Mouse (Mus musculus) forebrain, embryonic 11.5 days (tissue): ENCODE data around the gene Smoc1. TPM values are rescaled to one million over a fixed set of nuclear protein-coding genes. Genes with fewer than 3 reads are reported as not detected.

Experiments
- ATAC-seq: fragments of 200-750 bp; cut with Nextera tagmentation; replicated peaks from 2 replicates; pipeline ENCODE4 v1.8.0; 2017; ENCODE audit warnings: moderate TSS enrichment; ENCODE audit not compliant: low FRiP score
- DNase-seq: peaks from one replicate; pipeline ENCODE4 v3.0.0-alpha.2; 2017; ENCODE audit warnings: low spot score
- H3K27ac ChIP-seq: fragments of 300-500 bp; sonication (generic); 2 replicates; pipeline ENCODE4 v1.5.1; 2014; ENCODE audit warnings: low read depth, low read length
- H3K27me3 ChIP-seq: fragments of 300-500 bp; sonication (generic); 2 replicates; pipeline ENCODE4 v1.6.1; 2014; ENCODE audit warnings: mild to moderate bottlenecking, low read length, mixed read lengths; ENCODE audit not compliant: control insufficient read depth, insufficient read depth
- H3K36me3 ChIP-seq: fragments of 300-500 bp; sonication (generic); 2 replicates; pipeline ENCODE4 v1.6.1; 2014; ENCODE audit warnings: mild to moderate bottlenecking, low read length, moderate library complexity, mixed read lengths; ENCODE audit not compliant: control insufficient read depth, insufficient read depth
- H3K4me1 ChIP-seq: fragments of 300-500 bp; sonication (generic); replicated peaks from 2 replicates; pipeline ENCODE4 v1.6.1; 2014; ENCODE audit warnings: low read length, mixed read lengths; ENCODE audit not compliant: control insufficient read depth, insufficient read depth
- H3K4me2 ChIP-seq: fragments of 300-500 bp; sonication (generic); 2 replicates; pipeline ENCODE4 v1.6.1; 2014; ENCODE audit warnings: low read depth, mild to moderate bottlenecking, low read length, moderate library complexity, mixed read lengths; ENCODE audit not compliant: severe bottlenecking
- H3K4me3 ChIP-seq: fragments of 300-500 bp; sonication (generic); 2 replicates; pipeline ENCODE4 v1.5.1; 2014; ENCODE audit warnings: low read depth, low read length
- H3K9ac ChIP-seq: fragments of 300-500 bp; sonication (generic); 2 replicates; pipeline ENCODE4 v1.6.1; 2014; ENCODE audit warnings: low read length
- H3K9me3 ChIP-seq: fragments of 300-500 bp; sonication (generic); 2 replicates; pipeline ENCODE4 v1.6.1; 2016; ENCODE audit warnings: low read length, mixed read lengths; ENCODE audit not compliant: control insufficient read depth
- WGBS: fragments of 180-500 bp; shearing (Covaris S2); extraction: QIAGEN DNeasy Blood & Tissue Kit; methylation state at CpG from one replicate; pipeline ENCODE4 v1.1.7; 2014; 5-methylcytosine and 5-hydroxymethylcytosine counted together
- polyA plus RNA-seq: library from polyadenylated mRNA; unstranded; fragments of >200 nt; fragmentation: Nextera tagmentation; extraction: Ambion mirVana; gene quantifications from 2 replicates; pipeline ENCODE4 v1.2.1, GENCODE M21; 2014

Gene Smoc1
- polyA plus RNA-seq, 1 experiment from 2014 or later, result 6.7 TPM

- 96% methylated on average over 2 of the region's 2 CpGs for WGBS
These were observed 51.5 kb downstream of the Smoc1 start for GRCm38 (mm10) chr12:81077953-81078646.

DNA sequence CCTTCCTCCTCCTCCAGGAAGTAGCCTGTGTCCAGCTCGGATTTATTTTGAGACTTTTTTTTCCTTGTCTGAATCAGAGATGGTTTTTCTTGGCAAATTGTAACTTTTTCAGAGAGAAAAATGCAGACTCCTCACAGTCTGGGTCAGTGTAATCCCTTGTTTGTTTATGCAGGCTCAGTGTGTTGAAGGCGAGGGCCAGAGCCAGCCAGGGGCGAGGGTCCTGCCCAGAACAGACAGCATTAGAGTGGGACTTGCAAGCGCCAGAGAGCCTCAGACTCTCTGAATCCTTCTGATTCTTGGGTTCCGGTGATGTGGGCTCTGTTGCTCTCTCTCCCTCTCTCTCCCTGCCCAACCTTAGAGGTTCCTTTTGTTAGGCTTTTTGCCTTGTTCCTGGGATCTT lies 53.7 kb downstream of the Smoc1 start:
- Histone ChIP-seq H3K27me3 (no peaks in the 10 kb centered on the region), H3K4me2 (no peak overlapping the region), H3K9me3 (peaks cover 4% of the 10 kb centered on the region; the same call in 1 of the 2 replicates), H3K36me3 (no peaks in the 10 kb centered on the region), H3K27ac (no peak overlapping the region), H3K4me1 (no peaks in the 10 kb centered on the region), H3K4me3 (no peak overlapping the region), H3K9ac (no peak overlapping the region)
- ATAC-seq, result no peak
- 72% methylated on average over 5 of the region's 5 CpGs for WGBS
- DNase-seq, result peak; percentile 20

More at GRCm38 (mm10) chr12:81077953-81078646, 51.5 kb downstream of the Smoc1 start:
- Histone ChIP-seq H3K9me3 (peaks cover 4% of the 10 kb centered on the region; the same call in 1 of the 2 replicates), H3K4me3 (no peak overlapping the region), H3K36me3 (no peaks in the 10 kb centered on the region), H3K4me2 (no peak overlapping the region), H3K4me1 (no peaks in the 10 kb centered on the region), H3K27me3 (no peaks in the 10 kb centered on the region), H3K27ac (no peak overlapping the region), H3K9ac (no peak overlapping the region)
- DNase-seq, result peak; percentile 26
- ATAC-seq, result no peak

GRCm38 (mm10) chr12:81081031-81081430 lies 54.4 kb downstream of the Smoc1 start:
- Histone ChIP-seq H3K4me2 (no peak overlapping the region), H3K36me3 (no peaks in the 10 kb centered on the region), H3K4me3 (no peak overlapping the region), H3K27ac (no peak overlapping the region), H3K27me3 (no peaks in the 10 kb centered on the region), H3K4me1 (no peaks in the 10 kb centered on the region), H3K9ac (no peak overlapping the region), H3K9me3 (peaks cover 4% of the 10 kb centered on the region; the same call in 1 of the 2 replicates)
- 89% methylated on average over 3 of the region's 3 CpGs for WGBS
- no peak for ATAC-seq
- DNase-seq, result no peak

GRCm38 (mm10) chr12:81083146-81083545 lies 56.5 kb downstream of the Smoc1 start:
- Histone ChIP-seq H3K27me3 (no peaks in the 10 kb centered on the region), H3K9me3 (peaks cover 4% of the 10 kb centered on the region; the same call in 1 of the 2 replicates), H3K4me2 (no peak overlapping the region), H3K4me1 (no peaks in the 10 kb centered on the region), H3K36me3 (no peaks in the 10 kb centered on the region), H3K27ac (no peak overlapping the region), H3K4me3 (no peak overlapping the region), H3K9ac (no peak overlapping the region)
- DNase-seq (peak; percentile 18), ATAC-seq (no peak)
- WGBS, result 88% methylated on average over 5 of the region's 5 CpGs

DNA sequence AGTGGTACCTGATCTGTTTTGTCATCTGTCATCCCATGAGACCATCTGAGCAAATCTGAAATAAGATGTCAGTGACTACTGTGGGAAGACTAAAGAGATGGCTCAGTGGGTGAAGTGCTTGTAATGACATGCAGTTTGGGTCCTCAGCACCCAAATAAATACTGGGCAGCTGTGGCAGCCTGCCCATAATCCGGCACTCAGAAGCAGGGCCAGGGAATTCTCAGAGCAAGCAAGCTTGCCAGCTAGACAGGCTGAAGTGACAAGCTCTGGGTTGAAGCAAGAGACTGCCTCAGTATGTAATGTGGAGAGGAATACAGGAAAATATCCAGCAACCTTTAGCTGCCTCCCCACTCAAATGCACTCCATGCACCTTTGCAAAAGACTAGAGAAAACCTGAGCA lies 58.6 kb downstream of the Smoc1 start:
- Histone ChIP-seq H3K4me3 (no peak overlapping the region), H3K4me1 (no peaks in the 10 kb centered on the region), H3K9ac (no peak overlapping the region), H3K27ac (no peak overlapping the region), H3K36me3 (no peaks in the 10 kb centered on the region), H3K4me2 (no peak overlapping the region), H3K9me3 (no peaks in the 10 kb centered on the region), H3K27me3 (no peaks in the 10 kb centered on the region)
- ATAC-seq (no peak), DNase-seq (peak; percentile 37)
- 80% methylated on average over 1 of the region's 1 CpGs for WGBS

DNA sequence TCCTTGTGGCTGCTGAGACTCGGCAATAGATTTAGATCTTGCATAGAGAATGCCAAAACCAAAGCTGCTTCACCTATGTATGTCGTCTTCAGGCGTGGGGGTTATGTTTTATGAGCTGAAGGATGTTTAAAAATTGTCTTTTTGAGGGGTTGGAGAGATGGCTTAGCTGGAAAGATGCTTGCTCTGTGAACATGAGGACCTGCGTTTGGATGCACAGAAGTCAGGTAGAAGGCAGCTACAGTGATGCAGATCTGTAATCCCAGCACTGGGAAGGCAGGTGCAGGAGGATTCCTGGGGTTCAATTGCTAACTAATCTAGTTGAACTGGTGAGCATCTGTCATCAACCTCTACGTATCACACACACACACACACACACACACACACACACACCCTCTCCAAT lies 61.5 kb downstream of the Smoc1 start:
- Histone ChIP-seq H3K4me3 (no peak overlapping the region), H3K9me3 (no peaks in the 10 kb centered on the region), H3K4me1 (no peaks in the 10 kb centered on the region), H3K27me3 (no peaks in the 10 kb centered on the region), H3K27ac (no peak overlapping the region), H3K9ac (no peak overlapping the region), H3K4me2 (no peak overlapping the region), H3K36me3 (no peaks in the 10 kb centered on the region)
- no peak for ATAC-seq
- peak; percentile 21 for DNase-seq
- 80% methylated on average over 5 of the region's 5 CpGs for WGBS

DNA sequence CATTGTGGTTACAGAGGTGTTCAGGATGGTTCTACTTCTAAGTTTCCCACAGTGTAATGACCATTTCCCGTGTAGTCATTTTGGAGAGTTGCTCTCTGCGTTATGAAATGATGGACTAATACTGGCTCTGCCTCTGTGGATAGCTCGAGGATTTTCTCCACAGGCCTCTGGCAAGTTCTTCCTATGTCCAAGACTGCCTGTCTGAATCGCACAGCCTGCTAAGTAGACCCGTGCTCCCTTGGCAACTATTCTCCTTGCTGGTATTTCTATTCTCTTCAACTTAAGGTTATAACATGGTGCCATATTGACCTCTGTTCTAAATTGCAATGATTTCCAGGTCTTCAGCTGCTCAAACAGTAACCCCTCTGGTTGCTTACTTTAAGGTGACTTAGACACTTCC lies 65.0 kb downstream of the Smoc1 start:
- DNase-seq (no peak), ATAC-seq (no peak)
- Histone ChIP-seq H3K36me3 (no peaks in the 10 kb centered on the region), H3K27ac (no peak overlapping the region), H3K9ac (no peak overlapping the region), H3K9me3 (no peaks in the 10 kb centered on the region), H3K4me1 (no peaks in the 10 kb centered on the region), H3K4me2 (no peak overlapping the region), H3K27me3 (no peaks in the 10 kb centered on the region), H3K4me3 (no peak overlapping the region)
- WGBS, result 90% methylated on average over 5 of the region's 5 CpGs

- H3K4me1 ChIP-seq, result no peaks in the 10 kb centered on the region
- DNase-seq (no peak), ATAC-seq (no peak)
- H3K4me2 ChIP-seq, result no peak overlapping the region
- H3K9me3 ChIP-seq, result no peaks in the 10 kb centered on the region
- no peak overlapping the region for H3K4me3 ChIP-seq
- 80% methylated on average over 3 of the region's 3 CpGs for WGBS
- no peaks in the 10 kb centered on the region for H3K36me3 ChIP-seq
- no peak overlapping the region for H3K9ac ChIP-seq
- H3K27me3 ChIP-seq, result no peaks in the 10 kb centered on the region
- H3K27ac ChIP-seq, result no peak overlapping the region
These were observed 66.0 kb downstream of the Smoc1 start for GRCm38 (mm10) chr12:81092641-81093040.

- DNase-seq (no peak), ATAC-seq (no peak)
- no peaks in the 10 kb centered on the region for H3K9me3 ChIP-seq
- no peak overlapping the region for H3K4me3 ChIP-seq
- H3K9ac ChIP-seq, result no peak overlapping the region
- H3K4me2 ChIP-seq, result no peak overlapping the region
- H3K27me3 ChIP-seq, result no peaks in the 10 kb centered on the region
- H3K27ac ChIP-seq, result no peak overlapping the region
- H3K4me1 ChIP-seq, result no peaks in the 10 kb centered on the region
- 79% methylated on average over 7 of the region's 7 CpGs for WGBS
- H3K36me3 ChIP-seq, result no peaks in the 10 kb centered on the region
These were observed 66.6 kb downstream of the Smoc1 start for GRCm38 (mm10) chr12:81093211-81093610.
